Mouse (Mus musculus) forelimb bud, embryonic 11.5 days (tissue): ENCODE results near the gene Mok.

Experiments
- DNase-seq: peaks from one replicate; pipeline ENCODE4 v3.0.0-alpha.2; 2012; ENCODE audit warnings: low read depth, low spot score

The Mok gene

GRCm38 (mm10) chr12:110850010-110850928 is 9.5 kb upstream of the Mok start, which contains the start of gene Zfp839:
Zfp839 (plus strand) TSS chr12:110850253.
- DNase-seq: peak; percentile 76

- DNase-seq: no peak
Observed at GRCm38 (mm10) chr12:110846191-110846765, 5.5 kb upstream of the Mok start.

- peak; percentile 93 for DNase-seq
Observed at GRCm38 (mm10) chr12:110845131-110845880, 4.6 kb upstream of the Mok start.

GRCm38 (mm10) chr12:110844227-110845130 is 3.7 kb upstream of the Mok start:
- DNase-seq: no peak

GRCm38 (mm10) chr12:110843194-110844048 is 2.7 kb upstream of the Mok start:
- peak; percentile 79 for DNase-seq

GRCm38 (mm10) chr12:110841731-110842493 is 1.2 kb upstream of the Mok start:
- no peak for DNase-seq

GRCm38 (mm10) chr12:110837850-110838249 is 2.9 kb downstream of the Mok start:
- DNase-seq: no peak

GRCm38 (mm10) chr12:110837192-110837841 is 3.4 kb downstream of the Mok start:
- DNase-seq: no peak

- no peak for DNase-seq
Observed at GRCm38 (mm10) chr12:110836729-110837128, 4.0 kb downstream of the Mok start.

- no peak for DNase-seq
Observed at GRCm38 (mm10) chr12:110835182-110835581, 5.6 kb downstream of the Mok start.

- no peak for DNase-seq
Observed at GRCm38 (mm10) chr12:110830293-110831024, 10.3 kb downstream of the Mok start.

GRCm38 (mm10) chr12:110828908-110829307 is 11.8 kb downstream of the Mok start:
- DNase-seq: no peak

- no peak for DNase-seq
Observed at GRCm38 (mm10) chr12:110822366-110822765, 18.4 kb downstream of the Mok start.

GRCm38 (mm10) chr12:110821787-110822186 is 19.0 kb downstream of the Mok start:
- DNase-seq: no peak

- no peak for DNase-seq
Observed at GRCm38 (mm10) chr12:110819367-110819766, 21.4 kb downstream of the Mok start.

GRCm38 (mm10) chr12:110816833-110817232 is 23.9 kb downstream of the Mok start:
- no peak for DNase-seq

GRCm38 (mm10) chr12:110814924-110815323 is 25.8 kb downstream of the Mok start:
- DNase-seq: no peak

GRCm38 (mm10) chr12:110813624-110814023 is 27.1 kb downstream of the Mok start:
- no peak for DNase-seq
